Mouse (Mus musculus): Measurements from ENCODE around the gene Cadps.
"Not testable (repeated sequence)": the region's sequence is repeated elsewhere in the genome, so short reads cannot be mapped to it uniquely, and the experiment has no call there.

Gene Cadps

DNA sequence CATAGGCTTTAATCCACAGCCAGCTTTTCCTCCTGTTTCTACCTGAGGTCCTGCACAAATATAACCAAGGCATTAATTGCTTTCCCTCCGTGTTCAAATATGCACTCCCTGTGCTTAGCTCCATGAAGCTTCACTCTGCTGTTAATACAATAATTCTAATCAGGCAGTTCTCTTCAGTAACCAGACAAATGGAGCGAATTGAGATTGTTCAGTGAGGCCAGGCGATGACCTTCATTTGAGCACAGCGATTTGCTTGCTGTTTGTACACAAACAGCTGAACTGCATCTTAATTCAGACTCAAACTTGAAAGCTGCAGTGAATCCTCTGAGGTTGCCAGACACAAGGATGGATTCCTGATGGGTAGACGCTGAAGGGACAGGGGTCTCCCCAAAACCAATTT is 239.3 kb downstream of the Cadps start:
- no peak for DNase-seq (ENCODE audit: low read depth)

DNA sequence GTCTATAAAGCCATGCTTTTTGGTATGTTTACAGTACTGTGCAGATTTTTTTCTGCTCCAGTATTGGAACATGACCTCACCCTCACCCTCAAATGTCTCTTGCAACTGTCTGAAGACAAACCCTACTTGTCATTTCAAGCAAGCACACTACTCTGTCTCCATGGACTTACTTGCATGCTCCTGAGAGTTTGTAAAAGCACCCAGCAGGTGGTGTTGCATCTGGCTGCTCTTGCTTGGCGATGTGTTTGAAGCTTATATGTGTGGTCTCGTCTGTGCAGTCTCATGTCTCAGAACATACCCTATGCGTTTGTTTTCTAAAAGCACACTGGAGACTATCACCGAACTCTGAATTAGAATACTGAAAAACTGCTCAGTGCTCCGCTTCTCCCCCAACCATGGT is 241.2 kb downstream of the Cadps start:
- DNase-seq (ENCODE audit: low read depth) = no peak

DNA sequence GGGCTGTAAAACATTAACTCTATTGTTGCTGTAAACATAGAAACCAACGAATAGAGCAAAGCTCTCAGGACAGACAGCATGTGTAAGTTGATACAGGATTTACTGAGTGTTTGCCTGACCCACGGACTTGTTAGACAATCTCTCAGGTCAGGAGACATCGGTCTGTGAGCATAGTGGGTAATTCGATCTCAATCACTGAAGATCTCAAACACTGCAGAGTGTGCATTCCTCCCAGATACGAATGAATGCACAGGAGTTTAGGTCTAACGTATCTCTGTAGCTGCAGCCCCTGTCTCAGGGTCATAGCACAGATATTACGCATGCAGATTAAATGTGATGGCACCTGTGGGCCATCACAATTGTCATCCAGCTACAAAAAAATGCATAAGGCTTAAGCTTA is 242.1 kb downstream of the Cadps start:
- no peak for DNase-seq (ENCODE audit: low read depth)

DNA sequence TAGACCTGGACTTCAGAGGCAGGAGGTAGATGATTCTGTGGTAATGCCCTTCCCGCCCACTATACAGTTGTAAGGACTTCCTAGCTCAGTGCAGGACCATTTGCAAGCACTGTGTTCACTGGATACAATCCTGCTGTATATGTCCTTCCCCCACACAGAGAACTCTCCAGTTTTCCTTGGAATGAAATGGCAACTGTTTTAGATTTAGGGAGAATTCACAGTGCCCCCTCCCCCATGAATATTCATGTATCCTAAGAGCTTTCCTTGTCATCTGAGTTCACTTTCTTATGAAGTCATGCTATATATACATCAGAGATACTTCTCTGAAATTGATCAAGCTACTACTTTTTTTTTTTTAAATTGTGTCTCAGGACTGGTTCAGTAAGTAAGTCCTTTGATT is 244.7 kb downstream of the Cadps start:
- DNase-seq (ENCODE audit: low read depth) = no peak

DNA sequence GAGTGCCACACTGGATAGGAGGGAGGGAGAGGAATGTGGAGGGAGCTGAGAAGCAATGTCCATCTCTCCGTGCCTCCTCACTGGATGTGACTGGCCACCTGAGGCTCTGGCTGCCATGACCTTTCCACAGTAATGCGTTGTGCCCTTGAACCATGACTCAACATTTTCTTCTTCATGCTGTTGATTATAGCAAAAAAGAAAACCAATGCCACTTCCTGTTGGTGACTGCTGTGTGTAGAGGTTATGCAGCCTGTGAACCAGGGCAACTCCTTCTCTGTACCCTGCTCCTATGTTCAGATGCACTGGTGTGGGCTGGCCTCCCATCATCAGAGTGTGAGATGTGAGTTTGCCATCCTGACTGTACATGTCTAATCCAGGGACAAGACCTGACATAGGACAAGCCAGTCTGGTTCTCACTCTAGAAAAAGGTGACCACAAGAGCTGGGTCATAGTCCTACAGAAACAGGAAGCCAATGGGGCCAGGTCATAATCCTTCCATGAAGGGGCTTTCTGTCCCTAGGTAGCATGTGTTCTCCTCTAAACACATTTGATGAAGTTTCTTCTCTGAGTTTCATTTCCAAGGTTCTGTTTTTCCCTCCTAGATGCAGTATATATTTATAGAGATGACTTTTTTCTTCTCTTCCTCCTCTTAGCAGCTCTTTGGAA is 245.3 kb downstream of the Cadps start:
- no peak for DNase-seq (ENCODE audit: low read depth)

DNA sequence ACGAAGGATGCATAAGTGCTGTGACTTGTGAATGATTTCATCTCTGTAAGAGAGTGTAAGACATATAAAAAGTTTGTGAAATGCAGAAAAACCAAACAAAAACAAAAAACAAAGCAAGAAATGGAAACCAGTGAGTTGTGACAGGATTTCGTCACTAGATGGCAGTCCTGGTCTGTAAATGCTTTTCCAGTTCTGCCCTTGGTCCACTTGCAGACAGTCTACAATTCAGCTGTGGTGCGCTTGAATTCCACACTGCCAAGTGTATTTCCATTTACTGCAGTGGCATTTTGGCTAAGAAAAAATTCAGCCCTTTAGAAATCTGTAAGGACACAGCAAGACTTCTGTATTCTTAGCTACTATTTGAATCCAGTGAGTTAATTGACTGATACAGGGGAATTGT is 247.8 kb downstream of the Cadps start:
- no peak for DNase-seq (ENCODE audit: low read depth)

DNA sequence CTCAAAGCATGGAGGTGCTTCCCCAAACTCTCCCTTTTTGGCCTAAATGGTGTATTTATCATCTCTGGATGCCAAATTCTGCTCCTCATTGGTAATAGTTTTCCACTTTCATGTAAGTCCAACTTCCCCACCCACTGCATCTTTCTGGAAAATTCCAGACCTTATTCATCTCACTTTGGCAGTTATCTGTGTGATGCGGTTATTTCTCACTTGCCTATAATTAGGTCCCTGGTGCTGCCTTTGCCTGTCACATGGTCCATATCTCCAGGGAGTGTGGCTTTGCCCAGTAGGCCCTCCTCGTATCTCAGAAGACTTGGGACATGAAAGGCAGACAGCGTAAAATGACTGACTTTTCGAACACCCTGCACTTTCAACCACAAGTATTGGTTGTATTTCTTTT is 248.5 kb downstream of the Cadps start:
- no peak for DNase-seq (ENCODE audit: low read depth)

DNA sequence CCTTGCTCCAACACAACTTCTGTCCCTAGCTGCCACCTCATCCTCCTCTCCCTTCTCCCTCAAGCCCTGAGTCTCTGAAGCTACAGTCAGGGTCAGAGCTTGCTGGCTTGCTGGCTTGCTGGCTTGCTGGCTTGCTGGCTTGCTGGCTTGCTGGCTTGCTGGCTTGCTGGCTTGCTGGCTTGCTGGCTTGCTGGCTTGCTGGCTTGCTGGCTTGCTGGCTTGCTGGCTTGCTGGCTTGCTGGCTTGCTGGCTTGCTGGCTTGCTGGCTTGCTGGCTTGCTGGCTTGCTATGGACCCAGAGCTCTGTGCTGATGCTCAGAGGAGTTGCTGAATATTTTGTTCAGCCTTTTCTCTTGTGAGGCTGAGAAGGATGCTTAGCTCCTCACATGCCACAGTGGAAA is 261.1 kb downstream of the Cadps start:
- not testable (repeated sequence) for DNase-seq (ENCODE audit: low read depth)

DNA sequence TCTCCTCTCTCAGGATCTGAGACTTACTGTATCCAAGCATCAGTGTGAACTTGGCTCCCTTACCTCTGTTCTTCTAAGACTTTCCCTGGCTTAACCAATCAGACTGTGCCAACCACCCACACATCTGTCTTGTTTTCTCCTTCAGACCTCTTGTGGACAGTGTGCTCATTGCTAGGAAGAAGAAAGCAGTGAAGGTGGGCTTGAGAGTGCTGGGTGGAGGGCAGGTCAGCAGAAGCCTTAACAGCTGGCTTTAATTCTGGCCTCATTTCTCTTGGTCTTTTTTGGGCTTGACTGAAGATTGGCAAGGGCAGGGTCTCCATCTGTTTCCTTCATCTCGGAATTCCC is 262.7 kb downstream of the Cadps start:
- no peak for DNase-seq (ENCODE audit: low read depth)

DNA sequence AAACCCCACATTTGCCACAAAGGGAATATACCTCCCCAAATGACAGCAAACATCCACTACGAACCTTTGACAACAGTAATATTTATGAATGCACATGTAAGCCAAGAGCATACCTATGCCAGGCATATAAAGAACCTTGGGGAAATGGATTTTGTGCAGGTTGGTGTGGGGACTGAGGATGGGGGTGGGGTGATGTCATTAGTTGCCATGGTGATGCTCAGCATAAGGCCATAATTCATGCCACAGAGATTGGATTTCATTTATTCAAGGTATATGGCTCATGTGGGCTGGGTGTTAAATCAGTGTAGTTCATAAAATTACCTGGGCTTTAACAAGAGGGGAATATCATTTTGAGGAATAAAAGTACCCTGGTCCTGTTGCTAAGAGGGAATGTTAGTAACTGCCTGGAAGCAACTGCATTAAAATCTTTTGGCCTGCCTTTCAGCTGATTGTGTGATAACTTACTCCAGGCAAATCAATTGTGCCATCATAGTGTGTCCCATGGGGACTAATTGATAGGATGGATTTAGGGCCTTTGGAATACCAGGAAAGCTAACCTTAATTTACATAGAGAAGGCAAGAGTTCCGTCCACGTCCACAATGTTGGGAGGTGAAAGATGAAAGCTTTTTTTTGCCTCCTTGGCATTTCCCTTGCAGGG is 263.2 kb downstream of the Cadps start:
- DNase-seq (ENCODE audit: low read depth) = no peak

DNA sequence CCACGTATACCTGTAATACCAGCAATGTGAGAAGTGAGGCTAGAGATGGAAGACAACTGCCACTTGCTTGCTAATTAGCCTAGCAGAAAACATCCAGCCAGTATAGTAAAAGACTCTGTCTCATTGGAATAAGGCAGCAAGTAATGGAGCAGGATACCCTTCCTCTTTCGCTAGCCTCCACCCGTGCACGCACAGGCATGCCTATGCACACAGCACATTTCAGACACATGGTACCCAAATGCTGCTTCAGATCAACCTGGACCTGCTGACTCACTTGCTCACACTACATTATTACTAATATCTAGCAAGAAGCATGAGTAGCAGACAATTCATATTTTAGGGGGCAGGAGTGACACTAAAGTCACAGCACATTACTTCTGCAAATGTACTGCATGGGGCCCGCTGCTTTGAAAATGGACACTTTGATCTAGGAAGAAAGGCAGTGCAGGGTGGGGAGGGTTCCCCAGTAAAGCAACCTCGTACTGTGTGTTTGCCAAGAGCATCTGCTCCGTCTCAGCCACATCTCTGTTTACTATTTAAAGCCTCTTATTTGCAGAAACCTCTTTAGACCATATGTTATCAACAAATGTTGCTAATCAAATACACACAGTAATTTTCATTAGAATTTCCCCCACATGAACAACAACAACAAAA is 263.8 kb downstream of the Cadps start:
- DNase-seq (ENCODE audit: low read depth) = no peak

DNA sequence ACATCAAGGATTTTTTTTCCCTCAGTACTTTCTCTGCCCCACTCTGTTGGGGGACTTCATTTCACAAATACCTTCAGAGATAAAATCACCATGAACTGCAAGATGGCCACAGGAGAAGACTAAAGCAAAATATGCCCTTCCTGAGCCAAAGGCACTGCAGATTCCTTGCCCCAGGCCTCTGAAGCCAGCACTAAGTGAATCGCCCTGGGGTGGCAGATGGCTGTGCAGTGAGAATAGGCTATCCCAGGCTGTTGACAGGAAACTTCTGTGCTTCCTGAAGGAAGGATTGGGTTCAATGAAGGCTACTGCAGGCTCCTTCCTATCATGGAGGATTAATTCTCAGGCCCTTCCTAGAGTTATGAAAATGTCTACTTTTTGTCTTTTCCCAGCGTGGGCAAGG is 268.4 kb downstream of the Cadps start:
- no peak for DNase-seq (ENCODE audit: low read depth)

DNA sequence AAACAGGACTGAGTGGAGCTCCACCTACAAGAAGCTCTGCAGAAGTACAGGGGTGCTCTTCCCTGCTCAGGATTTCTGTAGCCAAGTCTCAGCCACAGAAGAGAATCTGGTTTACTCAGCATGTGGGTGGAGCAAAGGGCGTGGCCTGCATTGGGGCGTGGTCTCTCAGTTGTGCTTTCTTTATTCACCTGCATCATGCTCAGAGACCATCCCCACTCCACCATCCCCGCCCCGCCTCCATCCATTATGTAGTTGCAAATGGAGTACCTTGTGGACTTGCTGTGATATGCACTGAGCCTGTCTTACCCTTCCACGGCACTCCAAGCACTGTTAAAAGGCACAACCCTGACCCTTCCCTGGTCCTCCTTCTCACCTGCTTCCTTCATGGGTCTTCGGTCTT is 271.5 kb downstream of the Cadps start:
- DNase-seq (ENCODE audit: low read depth) = no peak

DNA sequence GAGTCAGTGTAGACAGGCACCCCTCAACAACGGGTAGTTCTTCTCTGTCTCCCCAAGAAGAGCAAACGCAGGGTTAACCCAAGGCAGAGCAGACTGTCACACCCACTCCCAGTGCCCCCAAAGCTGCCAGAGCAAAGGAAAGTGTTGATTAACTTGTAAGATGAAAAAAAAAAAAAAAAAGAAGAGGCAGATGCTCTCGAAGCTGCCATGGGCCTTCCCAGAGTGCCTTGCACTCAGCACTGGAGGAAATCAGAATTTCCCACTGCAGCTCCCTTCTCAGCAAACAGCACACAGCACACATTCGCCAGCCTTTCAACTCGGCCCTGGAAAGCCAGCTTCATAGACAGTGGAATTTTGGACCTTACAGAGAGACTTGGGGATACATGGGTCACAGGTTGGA is 271.9 kb downstream of the Cadps start:
- DNase-seq (ENCODE audit: low read depth) = no peak

DNA sequence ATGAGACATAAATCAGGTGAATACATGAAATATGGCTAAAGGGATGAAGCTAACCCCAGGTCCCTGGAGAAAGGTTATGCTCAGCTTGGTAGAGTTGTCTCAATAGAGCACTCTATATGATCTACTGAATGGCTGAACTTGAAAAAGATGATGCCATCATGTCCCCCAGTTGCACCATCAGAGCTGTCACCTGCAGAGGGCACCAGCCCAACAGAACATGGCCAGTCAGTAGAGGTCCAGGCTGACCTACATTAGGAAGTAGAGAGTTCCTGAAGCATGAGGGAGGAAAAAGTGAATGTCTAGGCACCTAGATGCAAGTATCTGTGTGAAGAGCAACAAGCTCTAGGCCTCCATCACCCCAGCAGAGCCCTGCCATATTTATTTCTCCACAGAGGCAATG is 273.6 kb downstream of the Cadps start:
- no peak for DNase-seq (ENCODE audit: low read depth)

DNA sequence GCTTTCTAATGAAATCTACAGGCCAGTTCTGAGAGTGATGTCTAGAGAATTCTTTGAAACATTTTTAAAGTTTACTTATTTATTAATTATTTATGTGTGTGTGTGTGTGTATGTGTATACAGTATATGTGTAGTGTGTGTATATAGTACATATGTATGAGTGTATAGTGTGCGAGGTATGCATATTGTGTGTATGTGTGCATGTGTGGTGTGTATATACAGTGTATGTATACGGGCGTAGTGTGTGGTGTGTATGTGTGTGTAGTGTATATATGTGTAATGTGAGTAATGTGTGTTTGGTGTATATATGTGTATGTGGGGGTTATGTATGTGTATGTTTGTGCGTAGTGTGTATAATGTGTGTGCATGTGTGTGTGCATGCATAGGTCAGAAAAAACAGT is 275.4 kb downstream of the Cadps start:
- DNase-seq (ENCODE audit: low read depth) = no peak

DNA sequence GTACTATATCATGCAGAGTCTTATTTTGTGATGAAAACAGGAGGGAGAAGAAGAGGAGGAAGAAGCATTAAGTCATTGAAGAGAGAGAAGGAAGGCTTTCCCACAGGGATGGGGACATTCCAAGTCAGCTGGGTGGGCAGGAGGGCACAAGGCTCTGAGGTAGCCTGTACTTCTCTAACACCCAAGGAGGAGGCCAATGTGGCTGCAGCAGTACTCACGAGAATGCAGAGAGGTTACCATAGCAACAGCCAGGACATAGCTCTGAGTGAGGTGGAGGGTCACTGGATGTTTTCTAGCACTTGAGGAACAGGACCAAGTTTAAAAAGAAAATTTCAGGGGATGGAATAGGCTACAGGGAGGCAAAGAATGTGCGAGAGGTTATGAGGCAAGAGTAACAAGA is 281.1 kb downstream of the Cadps start:
- no peak for DNase-seq (ENCODE audit: low read depth)

DNA sequence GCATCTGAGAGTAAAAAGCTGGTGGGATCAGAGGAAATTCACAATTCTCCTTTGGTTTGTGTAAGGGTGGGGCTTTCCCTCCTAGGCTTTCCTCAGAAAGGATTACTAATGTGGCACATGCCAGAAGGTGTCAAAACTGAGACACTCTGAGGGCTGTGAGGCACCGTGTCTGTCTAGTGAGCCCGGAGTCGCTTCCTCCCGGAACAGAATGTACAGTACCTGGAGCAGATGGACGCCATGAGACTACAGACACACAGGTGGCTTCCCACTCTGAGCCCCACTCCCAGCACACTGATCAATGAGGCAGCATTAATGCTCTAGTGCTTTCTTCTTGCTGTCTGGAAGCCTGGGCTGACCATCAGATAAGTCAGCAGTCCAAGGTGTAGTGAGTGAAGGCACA is 283.8 kb downstream of the Cadps start:
- DNase-seq (ENCODE audit: low read depth) = no peak

DNA sequence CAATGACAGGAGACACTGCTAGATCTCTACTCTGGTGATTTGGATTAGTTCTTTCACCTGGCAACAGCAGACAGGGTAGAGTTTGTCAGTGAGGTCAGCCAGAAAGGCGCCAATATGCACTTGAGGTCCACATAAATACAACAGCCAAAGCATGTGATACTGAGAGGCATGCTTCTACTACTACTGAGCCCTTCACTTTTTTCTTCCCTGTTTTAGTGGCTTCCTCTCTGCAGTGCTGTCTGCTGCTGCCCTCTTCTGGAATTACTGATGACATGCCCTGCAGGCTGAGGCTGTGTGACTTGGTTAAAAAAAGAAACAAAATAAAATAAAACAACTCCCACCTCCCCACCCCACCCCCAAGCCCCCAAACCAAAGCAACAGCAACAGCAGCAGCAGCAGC is 291.8 kb downstream of the Cadps start:
- no peak for DNase-seq (ENCODE audit: low read depth)

DNA sequence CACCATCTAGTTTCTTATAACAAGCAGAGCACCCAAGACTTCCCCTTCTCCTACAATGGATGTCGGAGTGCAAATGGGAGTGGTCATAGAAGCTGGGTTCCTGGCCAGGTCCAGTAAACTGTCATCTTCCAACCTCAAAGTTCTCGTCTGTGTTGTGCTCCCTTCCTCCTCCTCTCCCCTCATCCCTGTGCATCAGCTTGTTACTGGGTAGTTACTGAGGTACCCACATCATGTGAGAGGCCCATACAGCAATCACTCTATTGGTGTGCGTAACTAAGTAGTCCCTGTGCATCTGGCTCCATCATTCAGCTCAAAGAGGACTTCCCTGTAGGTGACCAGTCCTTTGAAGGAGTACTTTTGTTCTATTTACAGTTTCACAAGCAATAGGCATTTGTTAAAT is 292.3 kb downstream of the Cadps start:
- DNase-seq (ENCODE audit: low read depth) = no peak

DNA sequence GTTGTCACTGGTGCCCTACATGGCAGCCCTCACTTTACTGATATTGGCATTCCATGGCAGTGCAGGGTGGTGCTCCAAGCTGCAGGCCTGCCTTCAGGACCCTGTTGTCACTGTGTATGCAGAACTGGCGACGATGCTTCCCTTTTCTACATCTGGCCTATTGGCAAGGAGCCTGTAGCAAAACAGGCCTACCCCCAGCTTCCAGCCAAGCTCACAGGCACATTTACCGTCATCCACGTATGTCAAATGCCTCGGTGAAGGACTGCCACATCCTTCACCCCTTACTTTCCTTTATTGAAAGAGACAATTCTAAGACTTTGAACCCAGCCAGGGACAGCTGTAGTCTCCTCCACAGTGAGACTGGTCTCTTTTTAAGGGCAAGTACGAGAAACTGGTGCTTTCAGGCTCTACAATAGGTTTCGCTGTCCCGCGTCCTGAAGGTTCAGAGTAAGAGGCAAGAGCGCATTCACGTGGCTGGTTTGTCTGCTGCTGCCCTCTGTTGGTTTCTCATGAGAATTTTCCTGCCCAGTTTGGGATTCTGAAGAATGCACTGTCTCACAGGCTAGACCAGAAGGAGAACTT is 292.8 kb downstream of the Cadps start:
- no peak for DNase-seq (ENCODE audit: low read depth)

DNA sequence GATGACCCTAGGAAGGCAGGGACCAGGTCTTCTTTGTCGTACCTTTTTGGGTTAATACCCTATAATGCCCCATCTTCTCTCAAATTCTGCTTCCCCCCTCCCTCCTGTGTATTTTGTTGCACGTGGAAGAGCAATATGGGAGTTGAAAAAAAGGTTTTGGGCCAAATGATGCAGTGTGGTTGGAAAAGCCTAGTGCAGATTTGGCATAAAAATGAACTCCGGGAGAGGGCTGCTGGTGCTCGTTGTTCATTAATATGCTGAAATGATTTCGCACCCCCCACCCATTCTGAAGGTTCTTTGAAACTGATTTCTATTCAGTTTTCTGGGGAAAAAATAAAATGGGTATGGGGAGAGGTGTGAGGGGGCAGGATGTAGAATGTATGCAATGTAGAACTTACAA is 295.6 kb downstream of the Cadps start:
- no peak for DNase-seq (ENCODE audit: low read depth)

DNA sequence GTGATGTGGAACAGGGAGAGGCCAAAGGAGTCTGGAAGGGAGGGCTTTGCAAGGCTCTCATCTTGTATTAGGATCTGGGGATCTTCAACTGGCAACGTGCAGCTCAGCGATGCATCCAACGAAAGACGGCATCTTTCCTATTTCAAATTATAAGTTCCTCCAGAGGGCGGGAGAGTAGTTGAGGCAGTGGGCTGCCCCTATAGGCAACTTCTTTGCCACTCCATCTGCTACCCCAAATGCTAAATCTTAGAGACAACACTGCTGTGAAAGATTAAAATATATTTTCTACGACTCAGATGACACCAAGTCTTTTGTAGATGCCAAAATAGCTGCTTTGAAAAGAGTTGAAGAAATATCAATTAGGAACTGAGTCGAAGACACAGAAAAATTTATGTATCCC is 315.9 kb downstream of the Cadps start:
- DNase-seq (ENCODE audit: low read depth) = no peak

All from naive thymus-derived CD4-positive, alpha-beta T cell, adult 2 months (primary cell).